Mouse (Mus musculus): Measurements from ENCODE around the gene Olfr798.

GRCm38 (mm10) chr10:129651763-129652162, 24.0 kb upstream of the Olfr798 start:
- no peak for TF ChIP-seq CTCF (IDR thresholded peaks at IDR 0.05; ENCODE audit: extremely low read depth, insufficient read length, insufficient replicate concordance, low read depth, low read length)
- no peak for TF ChIP-seq POLR2A (IDR thresholded peaks at IDR 0.05; ENCODE audit: low read depth, low read length)
